Mouse (Mus musculus) adrenal gland, adult 8-10 months (tissue): ENCODE measurements at regions not wholly inside any gene's neighbourhood (a gene's known extent, or its start where the extent isn't known, plus 50 kb on each side); places are given as distances from the start of the nearest gene placed in this dataset.
"Not testable (repeated sequence)": the region's sequence is repeated elsewhere in the genome, so short reads cannot be mapped to it uniquely, and the experiment has no call there.

Source experiments
- DNase-seq: peaks from one replicate; pipeline ENCODE4 v3.0.0; 2022

- DNase-seq = no peak
These were observed 307.9 kb upstream of the 3110018I06Rik start for GRCm38 (mm10) chr12:107180501-107180900.

GRCm38 (mm10) chr12:107181291-107181690 lies 307.1 kb upstream of the 3110018I06Rik start:
- DNase-seq = no peak

GRCm38 (mm10) chr12:107182091-107182655 lies 306.3 kb upstream of the 3110018I06Rik start:
- no peak for DNase-seq

GRCm38 (mm10) chr12:107183283-107183682 lies 305.1 kb upstream of the 3110018I06Rik start:
- no peak for DNase-seq

- no peak for DNase-seq
These were observed 304.0 kb upstream of the 3110018I06Rik start for GRCm38 (mm10) chr12:107184426-107184825.

GRCm38 (mm10) chr12:107186361-107186760 lies 302.1 kb upstream of the 3110018I06Rik start:
- no peak for DNase-seq

GRCm38 (mm10) chr12:107188055-107188454 lies 300.4 kb upstream of the 3110018I06Rik start:
- no peak for DNase-seq

- no peak for DNase-seq
These were observed 289.9 kb upstream of the 3110018I06Rik start for GRCm38 (mm10) chr12:107198389-107199018.

- no peak for DNase-seq
These were observed 287.5 kb upstream of the 3110018I06Rik start for GRCm38 (mm10) chr12:107200903-107201302.

- DNase-seq = not testable (repeated sequence)
These were observed 279.6 kb upstream of the 3110018I06Rik start for GRCm38 (mm10) chr12:107208826-107209225.

GRCm38 (mm10) chr12:107212826-107213225 lies 275.6 kb upstream of the 3110018I06Rik start:
- no peak for DNase-seq

- DNase-seq = no peak
These were observed 272.3 kb upstream of the 3110018I06Rik start for GRCm38 (mm10) chr12:107216119-107216518.

- no peak for DNase-seq
These were observed 267.0 kb upstream of the 3110018I06Rik start for GRCm38 (mm10) chr12:107221276-107221970.

- no peak for DNase-seq
These were observed 266.3 kb upstream of the 3110018I06Rik start for GRCm38 (mm10) chr12:107222106-107222505.

GRCm38 (mm10) chr12:107230097-107230496 lies 258.3 kb upstream of the 3110018I06Rik start:
- no peak for DNase-seq

- no peak for DNase-seq
These were observed 256.8 kb upstream of the 3110018I06Rik start for GRCm38 (mm10) chr12:107231629-107232028.

GRCm38 (mm10) chr12:107250747-107251470 lies 237.5 kb upstream of the 3110018I06Rik start:
- DNase-seq = no peak

GRCm38 (mm10) chr12:107251981-107252380 lies 236.5 kb upstream of the 3110018I06Rik start:
- DNase-seq = no peak

GRCm38 (mm10) chr12:107262076-107262475 lies 226.4 kb upstream of the 3110018I06Rik start:
- no peak for DNase-seq

- DNase-seq = no peak
These were observed 225.9 kb upstream of the 3110018I06Rik start for GRCm38 (mm10) chr12:107262516-107262915.

GRCm38 (mm10) chr12:107266696-107267095 lies 221.7 kb upstream of the 3110018I06Rik start:
- DNase-seq = no peak

GRCm38 (mm10) chr12:107285622-107286021 lies 202.8 kb upstream of the 3110018I06Rik start:
- no peak for DNase-seq

GRCm38 (mm10) chr12:107291377-107291776 lies 197.1 kb upstream of the 3110018I06Rik start:
- DNase-seq = no peak
